Mouse (Mus musculus) left cerebral cortex, adult 8-10 months (tissue): ENCODE measurements around the gene Phf2. TPM values are rescaled to one million over a fixed set of nuclear protein-coding genes. Genes with fewer than 3 reads are reported as not detected.

ENCODE experiments used
- DNase-seq, 2 experiments: peaks; one replicate each; pipeline ENCODE4 v3.0.0; 2022; ENCODE audit warnings: low spot score in 2 of 2
- total RNA-seq, 4 experiments: library from RNA; stranded (reverse); gene quantifications; 2 replicates each; pipeline ENCODE4 v1.2.4; 2022

Phf2 gene
- 10 to 100 TPM; 33.9 to 36.4 (median 34.3) TPM for total RNA-seq

- no peak for DNase-seq
These were observed at the start of gene Phf2 for GRCm38 (mm10) chr13:48870771-48871731. Gene Phf2 (minus strand): TSS chr13:48871119.

- DNase-seq = no peak
These were observed 49.0 kb upstream of the Phf2 start for GRCm38 (mm10) chr13:48919756-48920415.

GRCm38 (mm10) chr13:48917113-48917599 is 46.2 kb upstream of the Phf2 start:
- no peak for DNase-seq

- no peak for DNase-seq
These were observed 42.8 kb upstream of the Phf2 start for GRCm38 (mm10) chr13:48913680-48914079.

- no peak for DNase-seq
These were observed 42.2 kb upstream of the Phf2 start for GRCm38 (mm10) chr13:48913141-48913540.

- DNase-seq = no peak
These were observed 40.5 kb upstream of the Phf2 start for GRCm38 (mm10) chr13:48911426-48911825.

- DNase-seq = no peak
These were observed 34.5 kb upstream of the Phf2 start for GRCm38 (mm10) chr13:48905458-48905857.

GRCm38 (mm10) chr13:48895376-48895775 is 24.5 kb upstream of the Phf2 start:
- no peak for DNase-seq

GRCm38 (mm10) chr13:48890260-48890960 is 19.5 kb upstream of the Phf2 start:
- DNase-seq = no peak

- DNase-seq = peak; percentile 96 to 98
These were observed 7.6 kb upstream of the Phf2 start for GRCm38 (mm10) chr13:48878534-48878933.

GRCm38 (mm10) chr13:48877805-48878204 is 6.9 kb upstream of the Phf2 start:
- DNase-seq = no peak

- DNase-seq = no peak
These were observed 1.8 kb upstream of the Phf2 start for GRCm38 (mm10) chr13:48872726-48873125.

GRCm38 (mm10) chr13:48871887-48872606 is 1.1 kb upstream of the Phf2 start:
- no peak for DNase-seq

- no peak for DNase-seq
These were observed 759 bp downstream of the Phf2 start for GRCm38 (mm10) chr13:48869950-48870770.

GRCm38 (mm10) chr13:48869600-48869949 is 1.3 kb downstream of the Phf2 start:
- DNase-seq = no peak

- no peak for DNase-seq
These were observed 1.8 kb downstream of the Phf2 start for GRCm38 (mm10) chr13:48869088-48869487.

- DNase-seq = no peak
These were observed 6.1 kb downstream of the Phf2 start for GRCm38 (mm10) chr13:48864673-48865356.

- DNase-seq = no peak
These were observed 7.4 kb downstream of the Phf2 start for GRCm38 (mm10) chr13:48863556-48863955.

GRCm38 (mm10) chr13:48861913-48862312 is 9.0 kb downstream of the Phf2 start:
- DNase-seq = no peak

GRCm38 (mm10) chr13:48858779-48859178 is 12.1 kb downstream of the Phf2 start:
- no peak for DNase-seq
